Mouse (Mus musculus) spleen, adult 2 months (tissue): Measurements from ENCODE around the gene Msantd3.

Source experiments
- CTCF ChIP-seq: fragments of 200-500 bp; IDR thresholded peaks from 2 replicates; pipeline ENCODE4 v1.5.1; 2011; ENCODE audit warnings: mild to moderate bottlenecking, inconsistent platforms; ENCODE audit not compliant: insufficient read depth, insufficient read length, insufficient replicate concordance; ENCODE audit errors: extremely low read depth
- POLR2A ChIP-seq: fragments of 200-500 bp; IDR thresholded peaks from 2 replicates; pipeline ENCODE4 v1.6.1; 2011; ENCODE audit warnings: low read depth, low read length, inconsistent platforms

DNA sequence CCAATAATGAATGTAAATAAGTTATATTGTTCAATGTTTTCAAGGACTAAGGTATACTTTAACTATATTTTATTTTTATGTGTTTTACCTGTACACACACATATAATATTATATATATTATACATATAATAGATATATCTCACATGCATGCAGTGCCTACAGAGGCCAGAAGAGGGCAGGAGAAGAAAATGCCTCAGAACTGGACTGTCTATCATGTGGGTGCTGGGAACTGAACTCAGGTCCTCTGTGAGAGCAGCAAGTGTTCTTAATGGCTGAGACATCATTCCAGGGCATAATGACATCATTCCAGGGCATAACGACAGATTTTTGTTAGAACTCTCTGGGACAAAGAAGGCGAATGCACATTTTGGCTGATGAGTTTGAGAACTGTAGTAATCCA lies 47.8 kb downstream of the Msantd3 start:
- TF ChIP-seq CTCF = no peak
- TF ChIP-seq POLR2A = no peak
